Mouse (Mus musculus) adrenal gland, adult 18-20 months (tissue): ENCODE measurements around the gene Adam1a. TPM values are rescaled to one million over a fixed set of nuclear protein-coding genes. Genes with fewer than 3 reads are reported as not detected.
"Not testable (repeated sequence)": the region's sequence is repeated elsewhere in the genome, so short reads cannot be mapped to it uniquely, and the experiment has no call there.

Source experiments
- DNase-seq, 2 experiments: peaks; one replicate each; pipeline ENCODE4 v3.0.0; 2021 to 2022; ENCODE audit warnings: low spot score in 2 of 2
- total RNA-seq, 2 experiments: library from RNA; stranded (reverse); gene quantifications; 1 replicate in 1 of 2; 2 replicates in 1 of 2; pipeline ENCODE4 v1.2.3; 2021

Gene Adam1a
- total RNA-seq, 2 experiments from 2014 or later: 5.2 to 5.7 TPM

DNA sequence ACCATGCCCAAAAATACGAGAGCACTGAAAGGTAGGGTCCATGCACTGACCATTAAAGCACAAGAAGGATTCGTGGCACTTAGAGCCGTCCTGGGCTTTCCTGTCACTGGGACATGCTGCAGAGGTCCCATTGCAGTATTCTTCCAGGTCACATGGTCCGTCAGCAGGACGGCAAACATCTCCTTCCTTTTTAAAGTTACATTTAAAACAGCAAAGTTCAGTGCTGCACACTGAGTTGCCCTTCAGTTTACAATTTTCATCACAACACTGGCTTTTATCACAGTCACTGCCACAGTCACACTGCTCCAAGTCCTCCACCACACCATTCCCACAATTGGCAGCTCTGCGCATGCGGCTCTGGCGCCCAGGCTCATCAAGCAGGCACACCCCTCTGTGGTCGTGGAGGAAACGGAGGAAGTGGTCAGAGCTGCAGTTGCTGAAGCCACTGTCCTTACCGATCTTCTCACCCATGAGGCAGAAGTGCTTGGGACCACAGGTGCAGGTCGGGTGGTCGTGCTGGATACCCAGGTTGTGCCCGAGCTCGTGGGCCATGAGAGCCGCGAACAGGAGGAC lies 43.8 kb downstream of the Adam1a start:
- not testable (repeated sequence) for DNase-seq

DNA sequence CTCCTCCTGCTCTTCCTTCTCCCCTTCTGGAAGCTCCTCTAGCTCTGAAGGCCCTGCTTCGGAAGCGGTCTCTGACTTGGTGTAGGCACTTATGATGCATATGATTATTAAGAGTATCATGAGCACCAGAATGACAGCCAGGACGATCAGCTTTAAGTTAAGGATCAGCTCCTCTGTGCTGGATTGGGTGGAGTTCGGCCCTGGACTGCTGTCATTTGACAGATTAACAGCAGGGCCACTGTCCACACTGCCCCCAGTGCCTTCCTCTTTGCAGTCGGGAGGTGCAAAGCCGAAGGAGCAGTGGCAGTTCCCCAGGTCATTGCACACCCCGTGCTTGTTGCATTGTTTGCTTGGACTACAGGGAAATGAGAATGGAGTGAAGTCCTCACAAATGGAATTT lies 44.6 kb downstream of the Adam1a start:
- DNase-seq: no peak

DNA sequence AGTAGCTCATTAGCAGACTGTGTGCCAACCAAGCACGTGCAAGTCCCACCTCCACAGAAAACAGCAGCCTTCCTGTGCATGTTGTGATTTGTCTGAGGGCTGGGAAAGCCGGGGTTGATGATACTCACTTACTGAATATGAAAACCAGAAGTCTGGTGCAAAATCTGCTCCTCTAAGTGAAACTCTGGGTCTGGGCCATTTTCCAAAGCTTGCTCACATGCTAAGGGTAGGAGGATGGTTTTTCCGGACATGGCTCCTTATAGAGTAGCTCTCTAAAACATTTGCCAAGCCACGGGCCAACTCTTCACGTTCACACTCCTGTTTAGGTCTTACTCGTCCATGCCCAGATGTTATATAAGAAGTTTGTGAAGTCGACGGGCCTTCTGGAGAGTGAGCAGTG lies 52.0 kb downstream of the Adam1a start:
- DNase-seq: no peak

DNA sequence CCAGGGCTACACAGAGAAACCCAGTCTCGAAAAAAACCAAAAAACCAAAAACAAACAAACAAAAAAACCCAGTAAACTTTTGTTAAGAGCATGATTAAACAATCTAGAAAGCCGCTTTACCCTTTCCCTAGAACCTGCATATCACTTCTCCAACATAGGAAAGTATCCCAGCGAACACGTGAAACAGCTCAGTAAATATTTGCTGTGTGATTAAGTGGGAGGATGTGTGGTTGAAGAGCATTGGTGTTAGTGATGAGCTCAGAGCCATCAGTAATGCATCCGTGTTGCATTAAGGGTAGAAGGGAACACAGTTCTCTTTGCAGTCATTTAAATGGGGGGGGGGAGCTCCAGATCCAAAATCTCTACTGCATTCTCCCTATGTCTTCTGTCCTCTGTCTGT lies 60.5 kb downstream of the Adam1a start:
- no peak for DNase-seq

DNA sequence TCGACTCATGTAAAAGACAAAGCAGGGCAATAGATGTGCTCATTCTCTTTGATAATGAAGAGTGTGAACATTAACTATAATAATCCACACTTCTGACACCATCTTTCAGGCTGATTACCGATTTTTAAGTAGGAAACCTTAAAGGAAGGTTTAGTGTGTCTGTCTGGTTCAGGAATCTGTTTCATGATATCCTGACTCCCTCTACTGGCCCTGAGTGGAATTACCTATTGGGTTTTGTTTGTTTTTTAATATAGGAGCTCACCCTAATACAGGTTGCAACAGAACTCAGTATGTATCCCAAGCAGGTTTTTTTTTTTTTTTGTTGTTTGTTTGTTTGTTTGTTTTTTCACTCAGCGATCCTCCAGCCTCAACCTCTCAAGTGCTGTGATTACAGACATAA lies 67.6 kb downstream of the Adam1a start:
- DNase-seq: no peak

DNA sequence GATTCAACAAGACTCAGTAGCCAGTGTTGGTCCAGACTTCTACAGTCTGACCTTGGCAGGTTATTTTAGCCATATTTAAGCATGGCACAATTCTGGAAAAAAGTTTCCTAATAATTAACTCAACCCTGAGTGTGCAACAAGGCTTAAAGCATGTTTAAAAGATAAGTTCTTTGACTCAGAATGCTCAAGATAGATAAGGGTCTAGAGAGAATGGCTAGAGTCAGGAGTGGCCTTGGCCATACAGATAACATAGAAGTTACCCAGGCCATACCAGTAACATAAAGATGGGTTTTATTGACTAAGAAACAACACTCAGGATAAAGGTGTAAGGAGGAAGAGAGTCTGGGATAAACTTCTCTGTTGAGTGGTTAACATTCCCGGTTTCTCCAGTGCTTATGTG lies 69.2 kb downstream of the Adam1a start:
- no peak for DNase-seq

DNA sequence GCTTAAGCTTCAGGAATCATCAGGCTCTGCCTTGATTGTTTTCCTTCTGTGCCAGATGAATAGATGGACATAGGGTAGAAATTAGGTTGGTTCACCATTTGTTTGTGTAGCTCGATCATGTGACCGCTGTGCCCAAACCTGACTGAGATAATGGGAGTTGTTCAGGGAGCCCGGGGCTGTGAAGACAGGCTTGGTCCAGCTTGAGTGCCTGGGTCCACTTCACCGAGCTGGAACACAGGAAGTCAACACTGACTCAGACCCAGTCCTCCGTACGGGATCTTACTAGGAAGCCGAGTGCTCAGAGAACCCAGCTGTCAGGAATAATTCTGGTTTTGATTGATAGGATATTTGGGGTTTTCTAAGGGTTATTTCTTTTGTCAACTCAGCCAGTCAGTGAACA lies 70.7 kb downstream of the Adam1a start:
- no peak for DNase-seq

DNA sequence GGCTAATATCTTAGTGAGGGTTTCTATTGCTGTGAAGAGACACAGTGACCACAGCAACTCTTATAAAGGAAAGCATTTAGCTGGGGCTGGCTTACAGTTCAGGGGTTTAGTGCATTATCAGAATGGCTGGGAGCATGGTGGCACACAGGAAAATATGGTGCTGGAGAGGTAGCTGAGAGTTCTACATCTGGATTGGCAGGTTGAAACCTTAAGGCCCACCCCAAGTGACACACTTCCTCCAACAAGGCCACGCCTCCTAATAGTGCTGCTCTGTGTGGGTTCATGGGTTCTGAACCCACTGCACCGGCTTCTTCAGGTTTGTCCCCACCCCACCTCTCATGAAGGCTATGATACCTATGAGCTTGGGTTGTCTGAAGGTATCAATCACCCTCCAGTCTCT lies 72.9 kb downstream of the Adam1a start:
- DNase-seq: no peak

DNA sequence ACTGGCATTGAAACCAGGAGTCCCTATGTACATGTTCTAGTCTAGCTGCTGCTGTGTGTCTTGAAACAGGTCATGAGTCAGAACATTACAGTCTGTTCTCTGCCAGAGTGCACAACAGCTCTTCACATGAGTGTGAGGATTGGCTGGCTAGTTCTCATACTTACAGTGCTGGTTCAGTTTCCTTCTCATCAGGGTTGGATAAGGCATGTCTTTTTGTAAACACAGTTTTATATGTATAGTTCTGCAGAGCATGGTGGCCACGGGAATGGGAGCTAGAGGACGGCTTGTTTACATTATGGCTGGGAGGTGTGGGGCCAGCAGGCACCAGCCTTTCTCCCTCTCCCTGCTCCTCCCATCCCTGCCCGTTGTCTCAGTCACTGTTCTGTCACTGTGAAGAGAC lies 75.7 kb downstream of the Adam1a start:
- DNase-seq: no peak

Other genes with a start within 250 kb of the Adam1a start
- gene Trafd1, start 159.8 kb downstream of the Adam1a start, total RNA-seq: 10 to 100 TPM; 41.6 to 49.4 TPM
- gene Naa25, start 147.5 kb downstream of the Adam1a start, total RNA-seq: 10 to 100 TPM; 38.8 to 40.4 TPM
- 1 to 10 TPM; 2.1 to 2.3 TPM for gene Tmem116, start 93.6 kb downstream of the Adam1a start, total RNA-seq
- gene Erp29, start 93.0 kb downstream of the Adam1a start, total RNA-seq: 100 to 1,000 TPM in 1 of 2 experiments, 10 to 100 TPM in 1; 97.1 to 106 TPM
- not detected for gene Adam1b, start 42.0 kb downstream of the Adam1a start, total RNA-seq
- gene Gm42878, start within 50 bp of the Adam1a start, total RNA-seq: under 1 TPM in 1 of 2 experiments, not detected in 1; 0.64 TPM
- gene Mapkapk5, start 423 bp upstream of the Adam1a start, total RNA-seq: 10 to 100 TPM; 73.0 to 75.0 TPM
- gene Aldh2, start 48.3 kb upstream of the Adam1a start, total RNA-seq: 1,000 to 10,000 TPM; 1,017 to 2,323 TPM
- gene Acad12, start 73.5 kb upstream of the Adam1a start, total RNA-seq: 10 to 100 TPM; 25.2 to 30.3 TPM
- gene Acad10, start 115.0 kb upstream of the Adam1a start, total RNA-seq: 10 to 100 TPM; 25.2 to 29.4 TPM
- 10 to 100 TPM; 53.5 to 58.7 TPM for gene Brap, start 115.1 kb upstream of the Adam1a start, total RNA-seq
- gene Atxn2, start 165.9 kb upstream of the Adam1a start, total RNA-seq: 100 to 1,000 TPM; 165 to 216 TPM